Mouse (Mus musculus) CH12.LX (cell line): ENCODE results near the gene Olfr790. TPM values are rescaled to one million over a fixed set of nuclear protein-coding genes. Genes with fewer than 3 reads are reported as not detected.

ENCODE experiments used
- DNase-seq: peaks from one replicate; pipeline ENCODE4 v3.0.0-alpha.2; 2013; ENCODE audit errors: extremely low read depth
- H3K27ac ChIP-seq: 2 replicates; pipeline ENCODE4 v1.5.1; 2012; ENCODE audit warnings: low read depth, mild to moderate bottlenecking, control low read depth, moderate library complexity; ENCODE audit not compliant: insufficient read depth
- H3K27me3 ChIP-seq: replicated peaks from 2 replicates; pipeline ENCODE3; 2012; ENCODE audit warnings: inconsistent platforms
- H3K36me3 ChIP-seq, 2 experiments: replicated peaks in 1 of 2; 2 replicates each; pipeline versions ENCODE3 to v1.6.1; 2012; ENCODE audit warnings: inconsistent platforms in 1 of 2, low read length in 1 of 2, mild to moderate bottlenecking in 1 of 2, mixed read lengths in 1 of 2, moderate library complexity in 1 of 2; ENCODE audit not compliant: control insufficient read depth in 1 of 2, insufficient read depth in 1 of 2
- H3K4me1 ChIP-seq, 2 experiments: 2 replicates each; pipeline ENCODE4 v1.6.1; 2012; ENCODE audit warnings: inconsistent platforms in 1 of 2, moderate library complexity in 1 of 2; ENCODE audit not compliant: insufficient read depth in 2 of 2, control insufficient read depth in 1 of 2
- H3K4me2 ChIP-seq: 2 replicates; pipeline ENCODE4 v1.6.1; 2012; ENCODE audit warnings: low read depth, mild to moderate bottlenecking, control low read depth; ENCODE audit not compliant: poor library complexity, insufficient read depth, severe bottlenecking
- H3K4me3 ChIP-seq, 3 experiments: fragments of 150-350 bp in 1 of 3; sonication (generic) in 1 of 3; replicated peaks in 1 of 3; 2 replicates each; pipeline versions ENCODE3 to v1.5.1; 2011 to 2012; ENCODE audit warnings: low read depth in 2 of 3, low read length in 2 of 3, mild to moderate bottlenecking in 2 of 3, moderate library complexity in 2 of 3, control low read depth in 1 of 3, improper control_type of control experiment in 1 of 3, inconsistent platforms in 1 of 3, mixed read lengths in 1 of 3; ENCODE audit not compliant: poor library complexity in 1 of 3
- H3K79me2 ChIP-seq: replicated peaks from 2 replicates; pipeline ENCODE4 v1.6.1; 2012; ENCODE audit warnings: mild to moderate bottlenecking, moderate library complexity; ENCODE audit not compliant: control insufficient read depth, poor library complexity, insufficient read depth, severe bottlenecking; ENCODE audit errors: extremely low read depth
- H3K9ac ChIP-seq: 2 replicates; pipeline ENCODE4 v1.6.1; 2012; ENCODE audit warnings: low read depth, mild to moderate bottlenecking, control low read depth, moderate library complexity; ENCODE audit not compliant: insufficient read depth
- H3K9me3 ChIP-seq: replicated peaks from 2 replicates; pipeline ENCODE3; 2012; ENCODE audit warnings: low read length, inconsistent platforms, mixed read lengths
- BHLHE40 ChIP-seq: IDR thresholded peaks from 2 replicates; pipeline ENCODE4 v1.6.1; 2011; ENCODE audit warnings: mild to moderate bottlenecking, low read depth, low read length, improper control_type of control experiment
- CHD1 ChIP-seq: IDR thresholded peaks from 2 replicates; pipeline ENCODE4 v1.6.1; 2012; ENCODE audit warnings: low read depth, low read length, improper control_type of control experiment, inconsistent platforms
- CTCF ChIP-seq, 2 experiments: IDR thresholded peaks in 1 of 2; conservative IDR thresholded peaks in 1 of 2; 2 replicates each; pipeline ENCODE4 v1.5.1; 2011 to 2012; ENCODE audit warnings: low read depth in 2 of 2, low read length in 2 of 2, improper control_type of control experiment in 1 of 2, inconsistent platforms in 1 of 2, mild to moderate bottlenecking in 1 of 2, moderate library complexity in 1 of 2
- ELF1 ChIP-seq: IDR thresholded peaks from 2 replicates; pipeline ENCODE4 v1.6.1; 2014; ENCODE audit warnings: low read depth, mild to moderate bottlenecking, inconsistent platforms, low read length, improper control_type of control experiment
- ETS1 ChIP-seq: conservative IDR thresholded peaks from 2 replicates; pipeline ENCODE4 v1.6.1; 2012; ENCODE audit warnings: low read depth, mild to moderate bottlenecking, inconsistent platforms, low read length, improper control_type of control experiment, moderate library complexity
- GABPA ChIP-seq: IDR thresholded peaks from 2 replicates; pipeline ENCODE4 v1.6.1; 2012; ENCODE audit warnings: low read depth, low read length, improper control_type of control experiment, inconsistent platforms; ENCODE audit not compliant: insufficient replicate concordance
- JUN ChIP-seq: IDR thresholded peaks from 2 replicates; pipeline ENCODE4 v1.6.1; 2011; ENCODE audit warnings: low read depth, mild to moderate bottlenecking, low read length, improper control_type of control experiment, moderate library complexity; ENCODE audit not compliant: insufficient read depth
- JUND ChIP-seq: conservative IDR thresholded peaks from 2 replicates; pipeline ENCODE4 v1.6.1; 2011; ENCODE audit warnings: low read depth, low read length, improper control_type of control experiment
- MAX ChIP-seq: IDR thresholded peaks from 2 replicates; pipeline ENCODE4 v1.6.1; 2011; ENCODE audit warnings: low read length, improper control_type of control experiment
- MEF2A ChIP-seq: IDR thresholded peaks from 2 replicates; pipeline ENCODE4 v1.6.1; 2014; ENCODE audit warnings: low read depth, mild to moderate bottlenecking, inconsistent platforms, low read length, improper control_type of control experiment, borderline replicate concordance
- NRF1 ChIP-seq: IDR thresholded peaks from 2 replicates; pipeline ENCODE4 v1.6.1; 2014; ENCODE audit warnings: low read depth, mild to moderate bottlenecking, inconsistent platforms, low read length, improper control_type of control experiment, moderate library complexity
- PAX5 ChIP-seq: IDR thresholded peaks from 2 replicates; pipeline ENCODE4 v1.6.1; 2012; ENCODE audit warnings: low read length, inconsistent platforms, mixed read lengths
- POLR2AphosphoS2 ChIP-seq: IDR thresholded peaks from 2 replicates; pipeline ENCODE4 v1.6.1; 2011; ENCODE audit warnings: low read depth, low read length, improper control_type of control experiment
- TBP ChIP-seq: conservative IDR thresholded peaks from 2 replicates; pipeline ENCODE4 v1.6.1; 2011; ENCODE audit warnings: low read depth, low read length, improper control_type of control experiment
- TCF12 ChIP-seq: IDR thresholded peaks from 2 replicates; pipeline ENCODE4 v1.6.1; 2014; ENCODE audit warnings: low read depth, mild to moderate bottlenecking, inconsistent platforms, low read length, improper control_type of control experiment
- ZKSCAN1 ChIP-seq: IDR thresholded peaks from 2 replicates; pipeline ENCODE4 v1.6.1; 2012; ENCODE audit warnings: low read depth, inconsistent platforms, low read length, improper control_type of control experiment, borderline replicate concordance
- dilution Hi-C: fragments of 300-500 bp; cut with MboI; formaldehyde crosslinking; loops from 2 replicates; pipeline ENCODE4 v1.14.3; 2020; ENCODE audit warnings: low sequenced_read_pairs; ENCODE audit not compliant: extremely low pct_unique_long_range_greater_than_20kb, extremely low pct_ligation_motif_present
- in situ Hi-C: fragments of 300-500 bp; cut with MboI; formaldehyde crosslinking; loops from 3 replicates; pipeline ENCODE4 v1.14.3; 2019; ENCODE audit warnings: low sequenced_read_pairs, low pct_ligation_motif_present, low pct_unique_long_range_greater_than_20kb, mixed read lengths
- polyA plus RNA-seq: library from polyadenylated mRNA; unstranded; fragments of >175 nt; gene quantifications from 2 replicates; pipeline ENCODE4 v1.2.1, GENCODE M21; 2012; ENCODE audit warnings: low read depth; ENCODE audit not compliant: insufficient read length
- total RNA-seq, 2 experiments: library from RNA; depleted of rRNA; stranded (reverse); fragments of 300-350 nt in 1 of 2; fragments of >200 nt in 1 of 2; gene quantifications; 2 replicates each; pipeline ENCODE4 v1.2.3; 2012 to 2014

Olfr790 gene
- total and polyA plus RNA-seq, 3 experiments, result not detected

DNA sequence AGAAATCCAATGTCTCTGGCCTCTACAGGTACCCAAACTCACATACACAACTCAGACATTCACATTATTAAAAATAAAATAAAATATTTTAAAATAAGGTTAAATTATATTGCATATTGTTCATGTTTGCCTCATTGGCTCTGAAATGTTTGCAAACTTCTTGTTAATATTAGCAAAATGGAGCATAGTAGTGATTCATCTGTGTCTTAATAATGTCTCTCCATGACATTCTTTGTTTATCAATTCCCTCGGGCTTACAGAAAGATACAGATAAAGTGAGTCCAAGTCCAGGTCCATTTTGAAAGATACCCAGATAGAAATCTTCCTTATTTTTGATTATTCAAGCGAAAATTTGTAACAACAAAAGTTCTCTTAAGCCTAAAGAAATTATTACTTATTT lies 13.8 kb upstream of the Olfr790 start, which contains the start of gene Olfr789:
TSS of gene Olfr789 (plus strand) at position 301 of the 400 bp plus-strand sequence.
- in situ Hi-C loops, result no loop called here
- Histone ChIP-seq H3K4me1 (no peaks in the 10 kb centered on the region), H3K79me2 (no peaks in the 10 kb centered on the region), H3K4me3 (no peak within 1 kb of the TSS), H3K27me3 (no peaks in the 10 kb centered on the region), H3K4me2 (no peak within 1 kb of the TSS), H3K9ac (no peak within 1 kb of the TSS), H3K27ac (no peak within 1 kb of the TSS), H3K36me3 (no peaks in the 10 kb centered on the region), H3K9me3 (no peaks in the 10 kb centered on the region)
- dilution Hi-C loops, result no loop called here
- DNase-seq, result no peak
- TF ChIP-seq CTCF (conservative IDR thresholded peaks at IDR 0.05 in 1 of 2, IDR thresholded peaks at IDR 0.05 in 1 of 2; ENCODE audit: low read depth in 2 of 2, low read length in 2 of 2), result no peak

DNA sequence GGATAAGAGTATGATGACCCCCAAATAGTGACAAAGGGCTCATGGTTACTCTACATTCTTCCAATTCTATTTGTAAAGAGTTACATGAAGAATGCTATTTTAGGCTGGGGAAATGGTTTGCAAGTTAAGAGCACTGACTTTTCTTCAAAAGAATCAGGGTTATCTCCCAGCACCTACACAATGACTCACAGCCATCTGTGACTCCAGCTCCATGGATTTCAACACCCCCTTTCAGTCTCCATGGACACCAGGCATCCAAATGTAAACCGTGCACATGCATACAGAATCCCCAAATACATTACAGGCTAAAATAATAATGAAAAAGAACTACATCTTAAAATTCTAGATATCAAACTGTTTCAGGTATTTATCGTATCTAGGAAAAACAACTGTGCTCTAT lies 8.2 kb upstream of the Olfr790 start:
- Histone ChIP-seq H3K4me3 (no peak overlapping the region), H3K4me1 (no peaks in the 10 kb centered on the region), H3K4me2 (no peak overlapping the region), H3K79me2 (no peaks in the 10 kb centered on the region), H3K9ac (no peak overlapping the region), H3K36me3 (no peaks in the 10 kb centered on the region), H3K9me3 (no peaks in the 10 kb centered on the region), H3K27me3 (no peaks in the 10 kb centered on the region), H3K27ac (no peak overlapping the region)
- in situ Hi-C loops, result no loop called here
- no peak for DNase-seq
- dilution Hi-C loops, result no loop called here
- no peak for TF ChIP-seq JUN
- no peak for TF ChIP-seq BHLHE40
- no peak for TF ChIP-seq TCF12
- TF ChIP-seq MAX, result no peak
- no peak for TF ChIP-seq ZKSCAN1

GRCm38 (mm10) chr10:129521492-129521891 lies 23.2 kb downstream of the Olfr790 start, which contains the start of gene Olfr791:
Olfr791 (plus strand) TSS chr10:129521792.
- Histone ChIP-seq H3K27me3 (no peaks in the 10 kb centered on the region), H3K79me2 (no peaks in the 10 kb centered on the region), H3K4me3 (no peak within 1 kb of the TSS), H3K9ac (no peak within 1 kb of the TSS), H3K27ac (no peak within 1 kb of the TSS), H3K9me3 (no peaks in the 10 kb centered on the region), H3K4me2 (no peak within 1 kb of the TSS), H3K4me1 (no peaks in the 10 kb centered on the region), H3K36me3 (no peaks in the 10 kb centered on the region)
- no peak for TF ChIP-seq NRF1
- no peak for TF ChIP-seq POLR2AphosphoS2
- no peak for TF ChIP-seq TBP
- no peak for TF ChIP-seq JUND
- no peak for TF ChIP-seq CHD1
- no peak for TF ChIP-seq ELF1
- no peak for TF ChIP-seq GABPA
- TF ChIP-seq ETS1, result no peak
- no peak for TF ChIP-seq MEF2A
- TF ChIP-seq PAX5, result no peak
- DNase-seq, result no peak
- in situ Hi-C loops, result no loop called here
- dilution Hi-C loops, result no loop called here
